Mouse (Mus musculus): ENCODE data around the gene Fbxw9. TPM values are rescaled to one million over a fixed set of nuclear protein-coding genes. Genes with fewer than 3 reads are reported as not detected.
"Not testable (repeated sequence)": the region's sequence is repeated elsewhere in the genome, so short reads cannot be mapped to it uniquely, and the experiment has no call there.

Gene Fbxw9
- polyA plus RNA-seq, 1 experiment from 2014 or later = 65.0 TPM

- Histone ChIP-seq H3K27me3 (ENCODE audit: control insufficient read depth, insufficient read depth, low read length) (no peaks in the 10 kb centered on the region), H3K9me3 (ENCODE audit: control insufficient read depth, low read length) (no peaks in the 10 kb centered on the region), H3K36me3 (ENCODE audit: control insufficient read depth, insufficient read depth, low read length) (peaks cover 51% of the 10 kb centered on the region), H3K4me3 (replicated peaks; ENCODE audit: low read depth, low read length) (no peak overlapping the region), H3K27ac (replicated peaks; ENCODE audit: low read depth, low read length) (no peak overlapping the region), H3K4me2 (ENCODE audit: low read length) (no peak overlapping the region), H3K9ac (replicated peaks; ENCODE audit: low read length) (no peak overlapping the region), H3K4me1 (ENCODE audit: control insufficient read depth, insufficient read depth, low read length) (peaks cover 11% of the 10 kb centered on the region)
- no peak for DNase-seq
- ATAC-seq (ENCODE audit: low FRiP score, low TSS enrichment) = no peak
- 88% methylated on average over 10 of the region's 10 CpGs for WGBS
Measured at GRCm38 (mm10) chr8:85074167-85074566, 14.3 kb downstream of the Fbxw9 start.

GRCm38 (mm10) chr8:85074617-85075016 is 14.8 kb downstream of the Fbxw9 start:
- DNase-seq (no peak), ATAC-seq (ENCODE audit: low FRiP score, low TSS enrichment) (no peak)
- Histone ChIP-seq H3K9me3 (ENCODE audit: control insufficient read depth, low read length) (no peaks in the 10 kb centered on the region), H3K36me3 (ENCODE audit: control insufficient read depth, insufficient read depth, low read length) (peaks cover 50% of the 10 kb centered on the region), H3K27me3 (ENCODE audit: control insufficient read depth, insufficient read depth, low read length) (no peaks in the 10 kb centered on the region), H3K27ac (replicated peaks; ENCODE audit: low read depth, low read length) (no peak overlapping the region), H3K4me3 (replicated peaks; ENCODE audit: low read depth, low read length) (no peak overlapping the region), H3K4me2 (ENCODE audit: low read length) (no peak overlapping the region), H3K9ac (replicated peaks; ENCODE audit: low read length) (no peak overlapping the region), H3K4me1 (ENCODE audit: control insufficient read depth, insufficient read depth, low read length) (peaks cover 14% of the 10 kb centered on the region)
- WGBS = 92% methylated on average over 10 of the region's 10 CpGs

- H3K4me2 ChIP-seq (ENCODE audit: low read length) = no peak overlapping the region
- no peak overlapping the region for H3K4me3 ChIP-seq (replicated peaks; ENCODE audit: low read depth, low read length)
- H3K27ac ChIP-seq (replicated peaks; ENCODE audit: low read depth, low read length) = no peak overlapping the region
- H3K9me3 ChIP-seq (ENCODE audit: control insufficient read depth, low read length) = no peaks in the 10 kb centered on the region
- 76% methylated on average over 9 of the region's 9 CpGs for WGBS
- H3K4me1 ChIP-seq (ENCODE audit: control insufficient read depth, insufficient read depth, low read length) = peaks cover 14% of the 10 kb centered on the region
- peaks cover 50% of the 10 kb centered on the region for H3K36me3 ChIP-seq (ENCODE audit: control insufficient read depth, insufficient read depth, low read length)
- no peak for ATAC-seq (ENCODE audit: low FRiP score, low TSS enrichment)
- peak; percentile 42 for DNase-seq
- no peak overlapping the region for H3K9ac ChIP-seq (replicated peaks; ENCODE audit: low read length)
- H3K27me3 ChIP-seq (ENCODE audit: control insufficient read depth, insufficient read depth, low read length) = no peaks in the 10 kb centered on the region
Measured at GRCm38 (mm10) chr8:85076001-85076400, 16.1 kb downstream of the Fbxw9 start.

DNA sequence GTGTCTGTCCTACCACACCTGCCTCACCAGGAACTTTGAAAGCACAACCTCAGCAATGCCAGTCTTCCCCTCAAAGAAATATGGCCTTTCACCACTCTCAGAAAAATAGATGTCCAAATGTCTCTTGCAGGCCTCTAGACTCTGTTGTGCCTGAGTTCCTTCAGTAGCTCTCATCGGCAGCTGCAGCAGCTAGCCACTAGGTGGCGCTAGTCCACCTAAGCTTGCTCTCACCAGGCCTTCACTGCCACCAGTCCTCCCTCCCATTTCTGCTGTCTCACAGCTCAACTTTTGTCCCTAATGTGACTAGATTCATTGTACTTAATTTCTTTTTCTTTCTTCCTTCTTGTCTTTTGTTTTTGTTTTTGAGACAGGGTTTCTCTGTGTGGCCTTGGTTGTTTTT is 17.1 kb downstream of the Fbxw9 start:
- WGBS = 0% methylated on average over 2 of the region's 2 CpGs
- peak; percentile 56; the same call in 1 of the 2 replicates for ATAC-seq (ENCODE audit: low FRiP score, low TSS enrichment)
- Histone ChIP-seq H3K4me2 (ENCODE audit: low read length) (no peak overlapping the region), H3K36me3 (ENCODE audit: control insufficient read depth, insufficient read depth, low read length) (peaks cover 50% of the 10 kb centered on the region), H3K27ac (replicated peaks; ENCODE audit: low read depth, low read length) (no peak overlapping the region), H3K4me1 (ENCODE audit: control insufficient read depth, insufficient read depth, low read length) (peaks cover 18% of the 10 kb centered on the region), H3K9me3 (ENCODE audit: control insufficient read depth, low read length) (no peaks in the 10 kb centered on the region), H3K27me3 (ENCODE audit: control insufficient read depth, insufficient read depth, low read length) (no peaks in the 10 kb centered on the region), H3K9ac (replicated peaks; ENCODE audit: low read length) (no peak overlapping the region), H3K4me3 (replicated peaks; ENCODE audit: low read depth, low read length) (no peak overlapping the region)
- peak; percentile 93 for DNase-seq

- ATAC-seq (ENCODE audit: low FRiP score, low TSS enrichment) (no peak), DNase-seq (peak; percentile 21)
- Histone ChIP-seq H3K9ac (replicated peaks; ENCODE audit: low read length) (peak overlapping the region; percentile 91), H3K27me3 (ENCODE audit: control insufficient read depth, insufficient read depth, low read length) (no peaks in the 10 kb centered on the region), H3K4me1 (ENCODE audit: control insufficient read depth, insufficient read depth, low read length) (peaks cover 22% of the 10 kb centered on the region), H3K27ac (replicated peaks; ENCODE audit: low read depth, low read length) (peak overlapping the region; percentile 16), H3K36me3 (ENCODE audit: control insufficient read depth, insufficient read depth, low read length) (peaks cover 30% of the 10 kb centered on the region), H3K4me3 (replicated peaks; ENCODE audit: low read depth, low read length) (peak overlapping the region; percentile 87), H3K9me3 (ENCODE audit: control insufficient read depth, low read length) (no peaks in the 10 kb centered on the region), H3K4me2 (ENCODE audit: low read length) (peak overlapping the region; percentile 93)
- 0% methylated on average over 25 of the region's 25 CpGs for WGBS
Measured at GRCm38 (mm10) chr8:85080214-85080531, 20.3 kb downstream of the Fbxw9 start.

- Histone ChIP-seq H3K4me3 (replicated peaks; ENCODE audit: low read depth, low read length) (peak within 1 kb of the TSS; percentile 87), H3K9me3 (ENCODE audit: control insufficient read depth, low read length) (no peaks in the 10 kb centered on the region), H3K27me3 (ENCODE audit: control insufficient read depth, insufficient read depth, low read length) (no peaks in the 10 kb centered on the region), H3K4me1 (ENCODE audit: control insufficient read depth, insufficient read depth, low read length) (peaks cover 22% of the 10 kb centered on the region), H3K27ac (replicated peaks; ENCODE audit: low read depth, low read length) (peak within 1 kb of the TSS; percentile 16), H3K4me2 (ENCODE audit: low read length) (peak within 1 kb of the TSS; percentile 93), H3K36me3 (ENCODE audit: control insufficient read depth, insufficient read depth, low read length) (peaks cover 25% of the 10 kb centered on the region), H3K9ac (replicated peaks; ENCODE audit: low read length) (peak within 1 kb of the TSS; percentile 91)
- DNase-seq (peak; percentile 87), ATAC-seq (ENCODE audit: low FRiP score, low TSS enrichment) (peak; percentile 10; the same call in 1 of the 2 replicates)
- WGBS = under 1% methylated on average over 30 of the region's 30 CpGs
Measured at GRCm38 (mm10) chr8:85080532-85081215, 20.8 kb downstream of the Fbxw9 start, which contains the start of gene Wdr83os. Wdr83os (plus strand) TSS chr8:85080740.

- H3K36me3 ChIP-seq (ENCODE audit: control insufficient read depth, insufficient read depth, low read length) = peaks cover 20% of the 10 kb centered on the region
- peak within 1 kb of the TSS; percentile 93 for H3K4me2 ChIP-seq (ENCODE audit: low read length)
- no peaks in the 10 kb centered on the region for H3K9me3 ChIP-seq (ENCODE audit: control insufficient read depth, low read length)
- peaks cover 22% of the 10 kb centered on the region for H3K4me1 ChIP-seq (ENCODE audit: control insufficient read depth, insufficient read depth, low read length)
- H3K9ac ChIP-seq (replicated peaks; ENCODE audit: low read length) = peak within 1 kb of the TSS; percentile 91
- H3K27ac ChIP-seq (replicated peaks; ENCODE audit: low read depth, low read length) = peak within 1 kb of the TSS; percentile 16
- WGBS = 3% methylated on average over 9 of the region's 9 CpGs
- H3K4me3 ChIP-seq (replicated peaks; ENCODE audit: low read depth, low read length) = peak within 1 kb of the TSS; percentile 87
- no peaks in the 10 kb centered on the region for H3K27me3 ChIP-seq (ENCODE audit: control insufficient read depth, insufficient read depth, low read length)
- ATAC-seq (ENCODE audit: low FRiP score, low TSS enrichment) = peak; percentile 53; the same call in 1 of the 2 replicates
- peak; percentile 25 for DNase-seq
Measured at GRCm38 (mm10) chr8:85081216-85081555, 21.3 kb downstream of the Fbxw9 start, which contains the start of gene Wdr83. Wdr83 (minus strand) TSS chr8:85081306.

GRCm38 (mm10) chr8:85082169-85082568 is 22.3 kb downstream of the Fbxw9 start:
- Histone ChIP-seq H3K4me1 (ENCODE audit: control insufficient read depth, insufficient read depth, low read length) (peaks cover 22% of the 10 kb centered on the region), H3K36me3 (ENCODE audit: control insufficient read depth, insufficient read depth, low read length) (peaks cover 15% of the 10 kb centered on the region)
- not testable (repeated sequence) for ATAC-seq (ENCODE audit: low FRiP score, low TSS enrichment); H3K4me2 ChIP-seq (ENCODE audit: low read length); DNase-seq; H3K9me3 ChIP-seq (ENCODE audit: control insufficient read depth, low read length); H3K27me3 ChIP-seq (ENCODE audit: control insufficient read depth, insufficient read depth, low read length); H3K4me3 ChIP-seq (replicated peaks; ENCODE audit: low read depth, low read length); H3K27ac ChIP-seq (replicated peaks; ENCODE audit: low read depth, low read length); H3K9ac ChIP-seq (replicated peaks; ENCODE audit: low read length)
- WGBS = 94% methylated on average over 4 of the region's 4 CpGs

All from midbrain, embryonic 14.5 days (tissue).